Mouse (Mus musculus): ENCODE data around the gene Nfic. TPM values are rescaled to one million over a fixed set of nuclear protein-coding genes. Genes with fewer than 3 reads are reported as not detected.
A peak's percentile ranks its signal among the peaks of the same experiment; 100 is the strongest.

Nfic gene
- polyA plus RNA-seq, 1 experiment from 2014 or later = 86.5 TPM

DNA sequence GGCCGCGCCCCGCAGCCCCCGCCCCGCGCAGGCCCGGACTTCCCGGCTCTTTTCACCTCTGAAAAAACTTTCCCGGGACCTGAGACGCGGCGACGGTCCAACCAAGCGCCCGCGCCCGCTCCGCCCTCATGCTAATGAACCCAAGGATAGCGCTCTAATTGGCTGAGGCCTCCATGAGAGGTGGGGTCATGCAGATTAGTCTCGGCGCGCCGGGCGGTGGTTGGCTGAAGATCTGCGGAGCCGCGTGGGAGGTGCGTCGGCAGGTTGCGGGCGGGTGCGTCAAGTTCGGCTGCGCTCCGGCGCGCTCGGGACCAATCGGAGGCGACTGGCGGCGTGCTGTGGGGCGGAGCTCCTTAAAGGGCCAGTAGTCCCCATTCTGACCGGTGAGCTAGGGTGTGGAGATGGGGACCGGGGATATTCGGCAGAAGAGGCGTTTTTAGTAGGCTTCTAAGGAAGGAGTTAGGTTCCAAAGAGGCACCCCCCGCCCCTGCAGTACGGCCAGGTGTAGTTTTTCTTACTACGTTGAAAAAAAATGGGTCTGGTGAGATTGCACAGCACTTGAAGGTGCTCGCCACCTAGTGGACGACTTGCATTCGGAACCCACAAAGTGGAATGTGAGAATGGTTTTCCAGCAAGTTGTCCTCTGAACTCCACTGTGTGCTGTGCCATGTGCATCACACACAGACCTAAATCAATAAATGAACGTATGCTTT is 104.9 kb downstream of the Nfic start, which contains the start of gene Hmg20b:
Gene Hmg20b, minus strand, starts transcription at position 130 of the 713 bp plus-strand sequence.
- ATAC-seq (ENCODE audit: insufficient read depth) (peak; percentile 94), DNase-seq (peak; percentile 99)
- WGBS = under 1% methylated on average over 54 of the region's 54 CpGs
- Histone ChIP-seq H3K4me1 (ENCODE audit: insufficient read depth) (peaks cover 14% of the 10 kb centered on the region), H3K4me3 (ENCODE audit: low read depth, low read length) (peak within 1 kb of the TSS; percentile 79), H3K9me3 (ENCODE audit: low read depth, low read length) (no peaks in the 10 kb centered on the region), H3K27ac (ENCODE audit: low read depth) (peak within 1 kb of the TSS; percentile 81), H3K4me2 (peak within 1 kb of the TSS; percentile 95), H3K27me3 (ENCODE audit: insufficient read depth, low read length) (no peaks in the 10 kb centered on the region), H3K36me3 (ENCODE audit: insufficient read depth) (peaks cover 21% of the 10 kb centered on the region), H3K9ac (peak within 1 kb of the TSS; percentile 84)
- TF ChIP-seq CTCF (IDR thresholded peaks at IDR 0.05; ENCODE audit: low read depth) = peak; percentile 93

DNA sequence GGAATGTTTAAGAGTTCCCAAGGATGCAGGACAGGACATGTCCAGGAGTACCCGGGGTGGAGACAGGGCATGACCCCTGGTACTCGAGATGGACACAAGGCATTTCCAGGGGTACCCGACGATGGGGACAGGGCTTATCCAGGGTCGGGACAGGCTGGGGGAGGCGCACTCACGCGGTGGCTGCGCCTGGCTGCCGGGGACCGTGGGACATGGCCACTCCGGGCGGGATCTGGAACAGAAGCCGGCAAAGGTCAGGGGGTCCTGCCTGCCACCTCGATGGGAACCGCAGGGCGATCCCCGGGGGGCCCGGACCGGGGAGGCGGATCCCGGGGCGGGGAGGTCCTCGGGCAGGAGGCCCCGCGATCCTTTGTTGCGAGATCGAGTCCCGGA is 105.5 kb downstream of the Nfic start:
- no peak for TF ChIP-seq CTCF (IDR thresholded peaks at IDR 0.05; ENCODE audit: low read depth)
- Histone ChIP-seq H3K9ac (peak overlapping the region; percentile 84), H3K4me2 (peak overlapping the region; percentile 95), H3K36me3 (ENCODE audit: insufficient read depth) (peaks cover 24% of the 10 kb centered on the region), H3K27me3 (ENCODE audit: insufficient read depth, low read length) (0 out of 2 replicates have a peak, but pooled peaks cover under 1% of the 10 kb centered on the region), H3K4me3 (ENCODE audit: low read depth, low read length) (peak overlapping the region; percentile 79), H3K27ac (ENCODE audit: low read depth) (peak overlapping the region; percentile 81), H3K4me1 (ENCODE audit: insufficient read depth) (peaks cover 14% of the 10 kb centered on the region), H3K9me3 (ENCODE audit: low read depth, low read length) (no peaks in the 10 kb centered on the region)
- under 1% methylated on average over 29 of the region's 29 CpGs for WGBS
- ATAC-seq (ENCODE audit: insufficient read depth) = peak; percentile 23
- DNase-seq = no peak

DNA sequence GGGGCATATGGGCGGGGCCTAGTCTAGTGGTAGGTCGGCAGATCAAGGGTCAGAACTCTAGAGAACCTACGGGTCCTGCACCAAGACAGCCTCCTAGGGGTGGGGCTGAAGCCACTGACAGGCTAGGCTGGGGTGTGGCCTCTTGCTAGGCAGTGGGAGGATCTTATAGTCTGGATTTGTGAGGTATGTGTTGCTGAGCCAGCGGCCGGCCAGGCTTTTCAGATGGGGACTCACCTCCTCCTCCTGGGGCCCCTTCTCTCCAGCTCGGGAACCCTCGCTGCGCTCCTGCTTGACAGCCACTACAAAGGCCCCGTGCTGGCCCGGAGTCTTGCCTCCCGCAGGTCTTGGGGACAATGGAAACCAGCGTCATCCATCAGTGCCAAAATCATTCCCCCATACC is 106.3 kb downstream of the Nfic start:
- no peaks in the 10 kb centered on the region for H3K9me3 ChIP-seq (ENCODE audit: low read depth, low read length)
- peak overlapping the region; percentile 81; the same call in 1 of the 2 replicates for H3K27ac ChIP-seq (ENCODE audit: low read depth)
- 0 out of 2 replicates have a peak, but pooled peaks cover 4% of the 10 kb centered on the region for H3K27me3 ChIP-seq (ENCODE audit: insufficient read depth, low read length)
- H3K4me1 ChIP-seq (ENCODE audit: insufficient read depth) = peaks cover 14% of the 10 kb centered on the region
- peak overlapping the region; percentile 79 for H3K4me3 ChIP-seq (ENCODE audit: low read depth, low read length)
- peak; percentile 64 for DNase-seq
- peak overlapping the region; percentile 95 for H3K4me2 ChIP-seq
- no peak for ATAC-seq (ENCODE audit: insufficient read depth)
- no peak for TF ChIP-seq CTCF (IDR thresholded peaks at IDR 0.05; ENCODE audit: low read depth)
- 4% methylated on average over 11 of the region's 12 CpGs for WGBS
- peak overlapping the region; percentile 84; the same call in 1 of the 2 replicates for H3K9ac ChIP-seq
- peaks cover 24% of the 10 kb centered on the region for H3K36me3 ChIP-seq (ENCODE audit: insufficient read depth)

DNA sequence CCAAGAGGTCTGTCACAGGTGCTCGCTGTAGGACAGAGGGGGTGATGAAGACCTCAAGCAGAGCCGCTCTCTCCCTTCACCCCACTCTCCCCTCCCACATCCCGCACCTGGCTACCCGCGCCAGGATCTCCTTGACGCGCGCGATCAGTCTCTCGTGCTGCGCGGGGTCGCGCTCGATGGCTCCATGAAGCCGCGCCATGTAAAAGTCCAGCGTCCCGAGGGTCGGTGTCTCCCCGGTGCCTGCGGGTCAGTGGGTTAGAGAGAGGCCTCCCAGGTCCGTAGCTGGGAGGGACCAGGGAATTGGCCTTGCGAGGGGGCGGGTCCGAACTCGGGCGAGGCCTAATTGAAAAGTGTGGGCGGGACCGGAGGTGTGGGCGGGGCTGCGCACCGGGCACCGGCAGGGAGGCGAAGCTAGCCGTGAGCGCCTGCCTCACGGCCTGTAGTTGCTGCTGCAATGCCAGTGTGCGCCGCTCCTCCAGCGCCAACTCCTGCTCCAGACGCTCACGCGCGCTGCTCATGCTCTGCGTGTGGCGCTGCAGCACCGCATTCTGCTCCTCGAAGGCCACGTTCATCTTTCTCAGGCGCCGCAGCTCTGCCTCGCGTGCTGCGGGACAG is 108.9 kb downstream of the Nfic start:
- peak; percentile 57 for TF ChIP-seq CTCF (IDR thresholded peaks at IDR 0.05; ENCODE audit: low read depth)
- Histone ChIP-seq H3K36me3 (ENCODE audit: insufficient read depth) (peaks cover 24% of the 10 kb centered on the region), H3K4me3 (ENCODE audit: low read depth, low read length) (peak overlapping the region; percentile 22), H3K4me2 (peak overlapping the region; percentile 61), H3K9ac (peak overlapping the region; percentile 23), H3K4me1 (ENCODE audit: insufficient read depth) (peaks cover 14% of the 10 kb centered on the region), H3K9me3 (ENCODE audit: low read depth, low read length) (no peaks in the 10 kb centered on the region), H3K27ac (ENCODE audit: low read depth) (0 out of 2 replicates have a peak overlapping the region, but pooled peaks have one; percentile 18), H3K27me3 (ENCODE audit: insufficient read depth, low read length) (peaks cover 28% of the 10 kb centered on the region)
- no peak for ATAC-seq (ENCODE audit: insufficient read depth)
- DNase-seq = peak; percentile 84
- 9% methylated on average over 52 of the region's 55 CpGs for WGBS

Small RNA genes lying within 50 kb of the gene (microRNA-seq; reads per million reads assigned to microRNA genes)
- gene Gm25595 (ENCODE audit: borderline number of aligned reads) = not detected
- 2.4 reads per million, percentile 2 among the genes with 10 or more reads in this experiment for gene Mir1191b (ENCODE audit: borderline number of aligned reads)
- gene Mir6913 (ENCODE audit: borderline number of aligned reads) = 0.71 reads per million

Other genes with a start within 250 kb of the Nfic start
- gene Atcay, start 224.8 kb downstream of the Nfic start, polyA plus RNA-seq (2014; fragmentation: Nextera tagmentation; extraction: Ambion mirVana) = not detected in 2 replicates
- gene Zfr2, start 222.5 kb downstream of the Nfic start, polyA plus RNA-seq (2014; fragmentation: Nextera tagmentation; extraction: Ambion mirVana) = 3.4 and 3.6 TPM in 2 replicates
- gene Matk, start 202.7 kb downstream of the Nfic start, polyA plus RNA-seq (2014; fragmentation: Nextera tagmentation; extraction: Ambion mirVana) = 2.0 and 2.9 TPM in 2 replicates
- 222 and 223 TPM in 2 replicates for gene Mrpl54, start 188.7 kb downstream of the Nfic start, polyA plus RNA-seq (2014; fragmentation: Nextera tagmentation; extraction: Ambion mirVana)
- 50.4 and 50.8 TPM in 2 replicates for gene Apba3, start 188.7 kb downstream of the Nfic start, polyA plus RNA-seq (2014; fragmentation: Nextera tagmentation; extraction: Ambion mirVana)
- gene Tjp3, start 164.1 kb downstream of the Nfic start, polyA plus RNA-seq (2014; fragmentation: Nextera tagmentation; extraction: Ambion mirVana) = 15.3 and 17.2 TPM in 2 replicates
- gene Pip5k1c, start 162.7 kb downstream of the Nfic start, polyA plus RNA-seq (2014; fragmentation: Nextera tagmentation; extraction: Ambion mirVana) = 50.8 and 58.6 TPM in 2 replicates
- 34.3 and 42.9 TPM in 2 replicates for gene Cactin, start 134.5 kb downstream of the Nfic start, polyA plus RNA-seq (2014; fragmentation: Nextera tagmentation; extraction: Ambion mirVana)
- 13.6 and 15.0 TPM in 2 replicates for gene Tbxa2r, start 126.9 kb downstream of the Nfic start, polyA plus RNA-seq (2014; fragmentation: Nextera tagmentation; extraction: Ambion mirVana)
- 0.05 and 0.08 TPM in 2 replicates for gene Gipc3, start 112.4 kb downstream of the Nfic start, polyA plus RNA-seq (2014; fragmentation: Nextera tagmentation; extraction: Ambion mirVana)
- 98.7 and 105 TPM in 2 replicates for gene Hmg20b, start 105.2 kb downstream of the Nfic start, polyA plus RNA-seq (2014; fragmentation: Nextera tagmentation; extraction: Ambion mirVana)
- gene Mfsd12, start 98.1 kb downstream of the Nfic start, polyA plus RNA-seq (2014; fragmentation: Nextera tagmentation; extraction: Ambion mirVana) = 7.7 and 8.5 TPM in 2 replicates
- 0.65 and 0.92 TPM in 2 replicates for gene 4930404N11Rik, start 89.8 kb downstream of the Nfic start, polyA plus RNA-seq (2014; fragmentation: Nextera tagmentation; extraction: Ambion mirVana)
- 109 and 116 TPM in 2 replicates for gene Fzr1, start 77.1 kb downstream of the Nfic start, polyA plus RNA-seq (2014; fragmentation: Nextera tagmentation; extraction: Ambion mirVana)
- gene Dohh, start 71.2 kb downstream of the Nfic start, polyA plus RNA-seq (2014; fragmentation: Nextera tagmentation; extraction: Ambion mirVana) = 57.5 and 67.0 TPM in 2 replicates
- 2.8 and 3.8 TPM in 2 replicates for gene Gm48551, start 71.2 kb downstream of the Nfic start, polyA plus RNA-seq (2014; fragmentation: Nextera tagmentation; extraction: Ambion mirVana)
- gene Gm48552, start 66.6 kb downstream of the Nfic start, polyA plus RNA-seq (2014; fragmentation: Nextera tagmentation; extraction: Ambion mirVana) = 1.3 and 1.4 TPM in 2 replicates
- 2.8 and 3.3 TPM in 2 replicates for gene Smim24, start 62.6 kb downstream of the Nfic start, polyA plus RNA-seq (2014; fragmentation: Nextera tagmentation; extraction: Ambion mirVana)
- gene Celf5, start 27.1 kb upstream of the Nfic start, polyA plus RNA-seq (2014; fragmentation: Nextera tagmentation; extraction: Ambion mirVana) = 0.09 and 0.30 TPM in 2 replicates
- gene Ncln, start 40.8 kb upstream of the Nfic start, polyA plus RNA-seq (2014; fragmentation: Nextera tagmentation; extraction: Ambion mirVana) = 82.1 and 97.3 TPM in 2 replicates
- 1.3 and 1.7 TPM in 2 replicates for gene S1pr4, start 44.5 kb upstream of the Nfic start, polyA plus RNA-seq (2014; fragmentation: Nextera tagmentation; extraction: Ambion mirVana)
- 1.1 and 1.7 TPM in 2 replicates for gene Gna15, start 68.6 kb upstream of the Nfic start, polyA plus RNA-seq (2014; fragmentation: Nextera tagmentation; extraction: Ambion mirVana)
- 81.2 and 88.2 TPM in 2 replicates for gene Gna11, start 89.6 kb upstream of the Nfic start, polyA plus RNA-seq (2014; fragmentation: Nextera tagmentation; extraction: Ambion mirVana)
- 360 and 404 TPM in 2 replicates for gene Aes, start 103.9 kb upstream of the Nfic start, polyA plus RNA-seq (2014; fragmentation: Nextera tagmentation; extraction: Ambion mirVana)
- gene Tle2, start 118.9 kb upstream of the Nfic start, polyA plus RNA-seq (2014; fragmentation: Nextera tagmentation; extraction: Ambion mirVana) = 27.5 and 32.5 TPM in 2 replicates
- gene Tle6, start 145.4 kb upstream of the Nfic start, polyA plus RNA-seq (2014; fragmentation: Nextera tagmentation; extraction: Ambion mirVana) = 24.1 and 25.2 TPM in 2 replicates
- gene BC025920, start 150.6 kb upstream of the Nfic start, polyA plus RNA-seq (2014; fragmentation: Nextera tagmentation; extraction: Ambion mirVana) = 0.58 and 0.61 TPM in 2 replicates
- 35.8 and 39.3 TPM in 2 replicates for gene Sirt6, start 172.2 kb upstream of the Nfic start, polyA plus RNA-seq (2014; fragmentation: Nextera tagmentation; extraction: Ambion mirVana)
- gene Ankrd24, start 172.9 kb upstream of the Nfic start, polyA plus RNA-seq (2014; fragmentation: Nextera tagmentation; extraction: Ambion mirVana) = 6.1 and 7.3 TPM in 2 replicates
- gene Gm10778, start 193.4 kb upstream of the Nfic start, polyA plus RNA-seq (2014; fragmentation: Nextera tagmentation; extraction: Ambion mirVana) = 4.0 and 4.7 TPM in 2 replicates
- 18.1 and 22.9 TPM in 2 replicates for gene Zfp433, start 249.2 kb upstream of the Nfic start, polyA plus RNA-seq (2014; fragmentation: Nextera tagmentation; extraction: Ambion mirVana)